Mouse (Mus musculus) cerebellum, adult 18-20 months (tissue): Measurements from ENCODE around the gene Dab2.

Source experiments
- DNase-seq, 2 experiments: peaks; one replicate each; pipeline ENCODE4 v3.0.0; 2021

Dab2 gene

GRCm38 (mm10) chr15:6299554-6299953 lies at the start of gene Dab2:
TSS of gene Dab2 (plus strand) at chr15:6299788.
- DNase-seq, result no peak

GRCm38 (mm10) chr15:6253471-6253870 lies 46.1 kb upstream of the Dab2 start:
- DNase-seq, result no peak

- DNase-seq, result no peak
These were observed 45.2 kb upstream of the Dab2 start for GRCm38 (mm10) chr15:6254383-6254782.

GRCm38 (mm10) chr15:6257049-6257448 lies 42.5 kb upstream of the Dab2 start:
- no peak for DNase-seq

- no peak for DNase-seq
These were observed 39.4 kb upstream of the Dab2 start for GRCm38 (mm10) chr15:6259957-6260740.

GRCm38 (mm10) chr15:6260741-6261430 lies 38.7 kb upstream of the Dab2 start:
- no peak for DNase-seq

- no peak for DNase-seq
These were observed 32.3 kb upstream of the Dab2 start for GRCm38 (mm10) chr15:6267147-6267758.

- no peak for DNase-seq
These were observed 20.8 kb upstream of the Dab2 start for GRCm38 (mm10) chr15:6278606-6279468.

GRCm38 (mm10) chr15:6280021-6280451 lies 19.6 kb upstream of the Dab2 start:
- no peak for DNase-seq

GRCm38 (mm10) chr15:6283249-6283648 lies 16.3 kb upstream of the Dab2 start:
- DNase-seq, result no peak

GRCm38 (mm10) chr15:6296071-6296470 lies 3.5 kb upstream of the Dab2 start:
- no peak for DNase-seq

- no peak for DNase-seq
These were observed 862 bp upstream of the Dab2 start for GRCm38 (mm10) chr15:6298726-6299125.

GRCm38 (mm10) chr15:6302219-6302618 lies 2.6 kb downstream of the Dab2 start:
- DNase-seq, result no peak

- no peak for DNase-seq
These were observed 4.2 kb downstream of the Dab2 start for GRCm38 (mm10) chr15:6303822-6304221.

- DNase-seq, result no peak
These were observed 10.0 kb downstream of the Dab2 start for GRCm38 (mm10) chr15:6309633-6310032.

- DNase-seq, result no peak
These were observed 10.8 kb downstream of the Dab2 start for GRCm38 (mm10) chr15:6310417-6310816.

GRCm38 (mm10) chr15:6312396-6312795 lies 12.8 kb downstream of the Dab2 start:
- no peak for DNase-seq

GRCm38 (mm10) chr15:6319352-6319751 lies 19.8 kb downstream of the Dab2 start:
- no peak for DNase-seq

GRCm38 (mm10) chr15:6320501-6320900 lies 20.9 kb downstream of the Dab2 start:
- DNase-seq, result no peak

- DNase-seq, result no peak
These were observed 21.7 kb downstream of the Dab2 start for GRCm38 (mm10) chr15:6321263-6321662.

GRCm38 (mm10) chr15:6322311-6322710 lies 22.7 kb downstream of the Dab2 start:
- no peak for DNase-seq

GRCm38 (mm10) chr15:6323577-6323976 lies 24.0 kb downstream of the Dab2 start:
- no peak for DNase-seq

GRCm38 (mm10) chr15:6325443-6325842 lies 25.9 kb downstream of the Dab2 start:
- no peak for DNase-seq
